Mouse (Mus musculus) Muller cell, postnatal 12 days (primary cell): ENCODE data around the gene Zfp867.
A peak's percentile ranks its signal among the peaks of the same experiment; 100 is the strongest.

ENCODE experiments used
- DNase-seq: peaks from one replicate; pipeline ENCODE4 v3.0.0-alpha.2; 2015; ENCODE audit errors: inconsistent ontology term

Zfp867 gene

DNA sequence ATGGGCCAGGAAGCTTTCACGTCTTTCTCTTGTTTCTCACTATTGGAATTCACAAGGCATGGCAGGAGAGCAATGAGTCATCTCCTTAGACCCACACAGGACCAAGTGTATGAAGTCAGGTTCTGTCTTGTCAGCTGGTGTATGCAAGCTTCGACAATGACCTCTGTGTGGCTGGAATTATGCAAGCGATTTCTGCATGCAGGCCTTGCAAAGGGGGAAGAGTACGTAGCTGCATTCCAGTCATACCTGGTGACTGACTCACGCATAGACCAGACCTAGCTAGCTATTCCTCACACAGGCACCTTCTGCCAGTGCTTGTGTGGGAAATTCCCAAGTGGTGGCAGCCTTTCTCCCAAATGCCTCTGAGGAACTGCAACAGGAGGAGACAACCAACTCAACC lies 13.3 kb downstream of the Zfp867 start:
- peak; percentile 99 for DNase-seq

DNA sequence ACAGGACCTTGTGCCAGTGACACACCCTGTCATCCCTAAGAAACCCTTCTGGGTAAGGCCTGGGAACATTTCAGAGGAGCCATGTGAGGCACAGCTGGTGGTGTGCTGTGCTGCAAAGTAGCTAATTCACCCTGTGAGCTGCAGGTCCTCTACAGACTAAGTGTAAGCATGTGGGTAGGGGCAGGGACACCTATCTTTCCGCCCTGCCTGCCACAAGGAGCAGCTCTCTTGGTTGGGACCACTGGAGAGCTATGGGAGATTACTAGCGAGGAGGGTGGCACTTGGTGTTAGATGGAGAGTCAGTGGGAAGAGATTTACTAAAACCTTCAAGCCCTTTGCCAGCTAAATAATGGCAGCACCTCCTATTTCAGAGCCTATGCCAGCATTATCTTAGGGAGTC lies 15.4 kb downstream of the Zfp867 start:
- no peak for DNase-seq

DNA sequence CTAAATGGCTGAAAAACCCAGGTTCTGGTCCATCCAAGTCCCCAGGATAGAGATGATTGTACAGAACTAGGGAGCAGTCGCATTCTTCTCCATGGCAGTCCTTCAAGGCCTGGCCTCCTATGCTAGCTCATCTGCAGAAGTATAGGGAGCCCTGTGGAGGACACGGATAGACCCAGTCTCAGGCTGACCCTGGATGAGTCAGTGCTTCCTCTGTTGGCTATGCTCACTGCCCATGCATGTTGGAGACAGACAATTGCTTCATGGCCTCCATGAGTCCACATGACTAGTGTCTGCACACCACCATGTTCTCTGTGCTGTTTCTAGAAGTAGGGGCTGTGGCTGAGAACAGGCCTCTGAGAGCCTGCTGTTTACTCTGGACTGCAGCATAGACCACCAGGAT lies 15.9 kb downstream of the Zfp867 start:
- no peak for DNase-seq

DNA sequence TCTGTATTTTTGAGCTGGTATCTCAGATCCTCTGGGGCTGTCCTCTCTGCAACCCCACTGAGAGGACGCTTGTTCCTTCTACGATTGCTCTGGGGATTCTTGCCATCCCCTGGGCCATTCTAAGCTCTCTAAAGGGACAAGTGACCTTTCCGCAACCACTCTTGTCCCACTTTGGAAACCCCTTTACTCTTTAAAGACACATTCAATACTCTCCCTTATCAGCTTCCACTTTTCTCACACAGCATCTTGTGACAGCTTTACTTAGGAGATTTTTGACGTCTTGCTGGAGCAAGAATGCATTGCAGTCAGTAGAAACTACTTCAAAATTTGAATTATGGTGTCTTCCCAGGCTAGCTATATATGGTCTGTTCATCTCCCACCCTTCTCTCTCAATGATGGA lies 21.2 kb downstream of the Zfp867 start, which contains the start of gene Snap47:
Gene Snap47, minus strand, starts transcription at position 101 of the 400 bp plus-strand sequence.
- DNase-seq, result no peak

DNA sequence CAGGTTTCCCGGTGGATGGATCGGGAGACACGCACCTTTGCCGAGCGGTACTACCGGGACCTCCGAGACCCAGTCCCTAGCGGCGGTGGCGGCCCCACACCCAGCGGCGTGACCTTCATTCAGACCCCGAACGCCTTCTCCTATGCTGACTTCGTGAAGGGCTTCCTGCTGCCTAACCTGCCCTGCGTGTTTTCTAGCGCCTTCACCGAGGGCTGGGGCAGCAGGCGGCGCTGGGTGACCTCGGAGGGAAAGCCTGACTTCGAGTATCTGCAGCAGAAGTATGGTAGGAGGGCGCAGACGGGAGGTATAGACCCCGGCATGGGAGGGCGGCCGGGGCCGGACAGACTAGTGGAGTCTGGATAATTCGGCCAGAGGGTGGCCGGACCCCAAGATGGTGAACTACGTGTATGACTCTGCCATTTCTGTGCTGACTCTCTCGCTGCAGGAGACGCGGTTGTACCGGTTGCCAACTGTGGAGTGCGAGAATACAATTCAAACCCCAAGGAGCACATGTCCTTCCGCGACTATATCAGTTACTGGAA lies 22.0 kb downstream of the Zfp867 start:
- DNase-seq, result no peak

DNA sequence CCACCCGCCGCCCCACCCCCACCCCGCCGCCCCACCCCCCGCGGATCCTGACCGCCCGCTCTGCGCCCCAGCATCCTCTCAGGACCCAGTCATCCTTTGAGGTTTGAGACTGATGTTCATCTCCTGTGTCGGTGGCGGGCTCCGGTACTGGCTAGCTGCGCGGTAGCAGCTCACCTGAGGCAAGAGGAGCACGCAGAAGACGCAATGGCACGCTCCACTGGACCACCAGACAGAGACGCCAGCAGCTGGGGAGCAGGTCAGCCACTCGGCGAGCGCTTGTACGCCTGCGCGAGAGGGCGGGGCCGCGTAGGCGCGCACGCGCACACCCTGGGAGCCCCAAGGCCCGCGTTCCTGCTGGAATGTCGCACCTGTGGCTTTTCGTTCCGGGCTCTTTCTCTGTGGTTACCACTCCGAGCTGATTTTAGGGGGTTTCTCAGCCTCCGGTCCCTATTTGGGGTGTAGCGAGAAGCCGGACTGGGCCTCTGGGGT lies 22.5 kb downstream of the Zfp867 start, which contains the start of gene Jmjd4:
Gene Jmjd4, plus strand, starts transcription at position 305 of the 489 bp plus-strand sequence.
- DNase-seq, result peak; percentile 95

DNA sequence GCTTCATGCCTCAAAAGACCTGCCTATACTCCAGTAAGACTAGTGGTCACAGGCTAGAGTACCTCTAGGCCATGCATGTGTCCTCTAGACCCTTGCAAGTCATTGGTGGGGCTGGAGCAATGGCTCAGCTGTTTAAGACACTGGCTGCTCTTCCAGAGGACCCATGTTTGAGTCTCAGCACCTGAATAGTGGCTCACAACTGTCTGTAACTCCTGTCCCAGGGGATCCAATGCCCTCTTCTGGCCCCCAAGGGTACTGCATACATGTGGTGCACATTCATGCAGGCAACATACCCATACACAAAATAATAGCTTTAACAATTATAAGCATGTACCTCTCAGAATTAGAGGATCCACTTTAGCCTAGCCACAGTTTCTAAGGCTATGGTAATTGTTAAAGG lies 29.2 kb downstream of the Zfp867 start:
- no peak for DNase-seq

DNA sequence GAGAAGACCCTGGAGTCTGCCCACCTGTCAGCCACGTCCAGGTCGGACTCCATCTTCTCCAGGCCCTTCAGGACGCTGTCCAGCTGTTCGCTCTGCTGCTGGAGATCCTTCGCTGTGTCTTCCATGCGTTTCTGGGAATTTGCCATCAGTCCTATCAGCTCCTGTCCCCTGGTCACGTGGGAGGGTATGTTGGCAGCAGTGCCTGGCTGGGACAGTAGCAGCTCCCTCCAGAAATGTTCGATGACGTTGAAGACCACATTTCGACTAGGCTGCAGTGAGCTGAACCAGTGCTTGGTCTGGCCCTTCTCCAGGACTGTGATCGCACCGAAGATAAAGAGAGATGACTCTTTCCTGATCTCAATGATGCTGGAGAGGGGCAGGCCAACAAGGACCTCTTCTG lies 34.3 kb downstream of the Zfp867 start:
- no peak for DNase-seq

DNA sequence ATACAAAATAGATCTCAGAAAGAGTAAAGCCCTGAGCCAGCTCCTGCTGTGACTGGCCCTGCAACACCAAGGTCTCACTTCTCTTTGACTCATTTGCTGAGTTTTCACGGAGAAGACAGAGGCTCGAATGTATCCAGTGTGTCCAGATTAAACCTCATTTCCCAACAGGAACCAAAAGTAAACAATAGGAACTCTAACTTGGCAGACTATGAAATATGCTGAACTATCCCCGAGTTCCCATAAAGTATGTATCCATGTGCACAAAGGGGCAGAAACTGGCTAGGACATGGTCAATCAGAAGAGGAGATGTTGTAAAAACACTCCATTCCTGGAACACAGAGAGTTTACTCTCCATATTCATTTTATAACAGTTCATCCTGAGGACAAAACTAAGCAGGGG lies 40.0 kb downstream of the Zfp867 start:
- DNase-seq, result peak; percentile 69

DNA sequence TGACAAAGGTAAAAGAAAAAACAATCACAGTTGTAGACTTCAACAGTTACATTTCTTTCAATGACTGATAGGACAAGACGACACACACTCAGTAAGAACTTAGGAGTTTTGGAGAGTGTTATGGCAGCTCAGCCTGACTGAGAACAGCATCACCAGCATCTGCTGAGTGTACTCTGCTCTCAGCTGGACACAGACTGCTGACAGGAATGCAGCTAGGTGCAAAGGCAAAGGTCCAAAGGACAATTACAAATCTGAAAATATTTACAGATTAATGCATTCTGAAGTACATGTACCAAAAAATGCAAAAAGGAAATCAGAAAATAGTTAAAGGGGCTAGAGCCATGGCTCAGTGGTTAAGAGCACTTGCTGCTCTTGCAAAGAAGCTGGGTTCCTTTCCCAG lies 42.3 kb downstream of the Zfp867 start:
- no peak for DNase-seq

DNA sequence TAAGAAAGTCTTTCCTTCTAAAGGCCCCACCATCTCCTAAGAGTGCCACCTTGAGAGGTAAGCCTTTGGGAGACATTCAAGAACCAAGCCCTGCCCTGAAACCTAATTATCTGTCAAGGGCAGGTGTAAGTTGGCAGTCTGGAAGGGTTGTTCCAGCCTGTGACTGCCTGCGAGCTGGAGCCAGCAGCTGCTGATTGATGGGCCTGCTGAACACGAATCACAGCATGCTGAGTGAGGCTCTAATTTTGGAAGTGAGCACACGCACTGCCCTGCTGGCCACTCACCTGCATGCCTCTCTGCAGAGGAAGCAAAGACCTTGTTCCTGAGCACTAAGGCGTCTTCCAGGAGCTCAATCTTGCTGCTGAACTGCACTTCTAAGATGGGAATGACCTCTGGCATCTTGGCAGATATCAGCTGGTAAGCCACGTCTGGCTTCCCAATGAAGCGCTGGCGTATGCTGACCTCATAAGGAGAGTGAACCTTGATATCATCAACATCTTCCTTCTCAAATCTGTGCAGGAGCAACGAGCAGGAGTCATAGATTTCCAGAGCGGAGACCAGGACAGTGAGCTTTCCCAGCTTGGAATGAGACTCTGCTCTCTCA lies 44.1 kb downstream of the Zfp867 start:
- DNase-seq, result no peak

DNA sequence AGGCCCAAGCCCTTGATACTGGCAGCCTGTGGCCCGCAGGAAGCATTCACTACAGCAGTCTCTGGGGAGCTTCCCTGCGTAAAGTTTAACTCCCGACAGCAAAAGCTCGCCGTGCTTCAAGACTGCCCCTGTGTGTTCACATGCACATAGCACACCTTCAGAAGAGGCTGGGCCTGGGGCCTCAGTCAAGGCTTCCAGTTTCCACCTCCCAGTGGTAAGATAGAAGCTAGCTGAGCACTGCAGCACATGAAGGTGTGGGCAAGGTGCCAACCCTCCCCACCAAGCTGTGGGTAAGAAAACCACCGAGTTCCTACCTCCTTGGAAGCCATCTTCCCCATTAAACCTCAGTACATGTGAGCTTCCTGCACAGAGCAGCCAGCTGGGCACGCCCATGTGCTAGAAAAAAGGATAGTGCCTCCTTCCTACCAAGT lies 46.6 kb downstream of the Zfp867 start:
- DNase-seq, result no peak

DNA sequence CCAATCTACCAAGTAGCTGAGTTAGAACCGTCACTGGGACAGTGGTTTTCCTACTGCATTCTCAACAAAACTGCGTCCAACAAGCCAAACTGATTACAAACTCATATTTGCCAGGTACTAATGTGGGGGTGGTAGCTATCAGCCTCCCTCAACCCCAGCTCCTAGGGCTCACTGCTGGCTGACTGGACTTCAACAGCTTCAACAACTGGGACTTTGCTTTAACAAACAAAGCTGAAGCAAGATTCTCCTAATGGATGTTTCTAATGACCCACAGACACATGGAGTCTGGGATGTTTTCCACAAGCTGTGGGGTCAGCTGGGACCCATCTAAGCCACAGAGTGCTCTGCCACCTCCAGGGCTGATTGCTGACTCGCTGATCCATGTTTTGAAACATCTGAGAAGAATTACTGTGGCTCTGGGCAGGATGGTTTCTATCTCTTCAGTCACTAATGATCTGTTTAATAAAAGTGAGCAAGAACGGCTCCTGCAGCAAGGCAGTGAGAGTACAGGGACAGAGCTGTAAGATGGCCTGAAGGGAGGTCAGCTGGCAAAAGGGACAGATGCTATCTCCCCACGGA lies 49.2 kb downstream of the Zfp867 start:
- DNase-seq, result peak; percentile 68

DNA sequence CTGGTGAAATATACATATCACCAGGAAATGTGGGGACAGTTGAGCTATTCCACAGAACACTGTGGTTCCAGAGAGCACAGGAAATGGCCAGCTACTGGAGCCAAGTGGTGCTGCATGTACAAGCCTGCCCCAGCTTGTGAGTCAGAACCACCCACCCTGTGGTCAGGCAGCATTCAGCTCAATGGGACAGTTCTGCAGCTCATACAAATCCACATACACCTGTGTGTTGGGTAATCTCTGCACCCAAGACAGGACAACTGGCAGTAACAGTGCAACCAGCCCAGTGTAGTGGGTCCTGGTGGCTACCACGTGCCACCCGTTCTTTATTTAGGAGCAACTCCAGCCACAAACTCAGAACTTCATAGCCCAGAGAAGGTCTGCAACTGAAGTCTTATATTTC lies 50.3 kb downstream of the Zfp867 start:
- DNase-seq, result peak; percentile 50

DNA sequence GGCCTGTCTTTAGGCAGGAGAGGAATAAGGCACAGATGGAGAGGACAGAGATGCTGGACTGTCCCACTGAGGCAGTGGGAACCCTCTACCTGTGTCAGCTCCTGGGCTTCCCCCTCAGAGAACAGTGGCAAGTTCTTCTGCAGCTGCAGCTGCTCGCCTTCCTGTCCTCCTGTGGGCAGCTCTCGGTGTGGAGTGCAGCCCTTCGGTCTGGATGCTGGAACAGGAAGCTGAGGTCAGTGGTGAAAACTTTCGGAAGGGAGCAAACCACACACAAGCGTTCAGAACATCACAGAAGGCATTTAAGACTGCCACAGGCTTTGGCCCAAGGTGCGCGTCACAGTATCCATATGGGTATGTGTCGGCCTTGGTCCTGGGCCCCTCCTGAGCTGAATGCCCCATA lies 50.8 kb downstream of the Zfp867 start:
- DNase-seq, result no peak

DNA sequence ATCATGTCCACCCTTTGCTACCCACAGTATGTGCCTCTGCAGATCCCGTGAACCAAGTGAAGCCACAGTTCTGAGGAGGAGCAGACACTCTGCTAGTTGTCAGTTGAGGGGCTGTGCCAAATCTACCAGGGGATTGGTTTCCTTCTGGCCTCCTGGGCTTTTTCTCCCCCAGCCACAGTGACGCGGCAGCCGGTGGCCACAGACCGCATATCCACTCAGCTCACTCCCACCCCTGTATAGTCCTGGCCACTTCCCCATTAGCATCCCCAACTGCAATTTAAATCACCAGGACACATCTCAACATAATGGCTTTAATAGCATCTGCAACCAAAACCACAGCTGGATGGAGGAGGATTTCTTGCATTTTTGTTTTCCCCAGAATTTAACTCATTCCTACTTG lies 53.6 kb downstream of the Zfp867 start:
- no peak for DNase-seq

DNA sequence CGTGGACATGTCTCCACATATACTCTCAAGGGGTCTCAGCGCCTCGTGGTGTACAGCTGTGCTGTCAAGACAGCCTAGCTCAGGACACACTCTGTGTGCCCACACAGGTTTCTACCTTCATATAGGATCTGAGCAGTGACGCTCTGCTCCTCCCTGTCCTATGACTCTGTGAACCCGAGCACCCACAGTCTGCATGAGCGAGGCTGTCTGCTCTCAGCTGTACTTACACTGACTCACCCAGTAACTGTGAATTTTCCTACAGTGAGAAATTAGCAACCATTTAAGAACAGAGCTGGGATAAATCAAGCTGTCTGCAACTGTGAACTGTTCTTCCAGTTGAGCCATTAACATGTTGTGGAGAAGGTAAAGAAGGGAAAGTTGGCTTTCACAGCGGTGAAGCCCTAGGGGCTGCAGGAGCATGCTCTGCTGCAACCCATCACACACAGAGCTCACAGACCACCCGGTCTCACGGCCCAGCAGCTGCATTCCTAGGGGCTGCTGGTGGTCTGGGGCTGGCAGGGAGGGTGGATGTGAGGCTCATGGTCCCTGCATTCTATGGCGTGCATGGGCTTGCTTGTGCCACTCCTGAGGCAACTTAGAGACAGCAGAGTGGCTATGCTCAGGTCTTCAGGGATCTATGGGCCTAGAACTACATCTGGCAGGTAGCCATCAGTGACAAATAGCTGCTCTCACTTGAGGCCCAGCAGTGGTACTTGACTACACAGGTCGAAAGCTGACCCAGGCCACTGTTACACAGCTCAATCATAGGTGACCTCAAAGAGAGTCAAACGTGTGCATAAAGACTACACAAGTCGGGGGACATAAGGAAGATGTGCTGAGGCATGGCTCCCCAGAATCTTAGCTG lies 59.0 kb downstream of the Zfp867 start:
- no peak for DNase-seq

DNA sequence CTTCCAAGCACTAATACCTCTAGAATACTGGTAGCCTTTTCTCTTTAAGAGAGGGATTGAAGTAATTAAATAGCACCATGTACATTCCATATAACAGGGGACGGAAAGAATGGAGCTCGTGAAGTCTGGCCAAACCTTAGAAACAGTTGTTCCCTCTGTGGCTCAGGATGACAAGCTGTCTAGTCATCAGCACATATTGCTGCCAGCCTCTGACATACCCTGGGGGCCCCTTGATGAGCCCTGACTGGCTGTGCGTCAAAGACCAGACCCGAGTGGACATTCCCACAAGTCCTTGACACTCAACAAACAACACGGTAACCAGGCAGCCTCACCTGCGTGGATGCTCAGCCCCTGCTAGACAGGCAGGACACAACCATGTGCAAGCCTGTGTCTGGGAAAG lies 60.2 kb downstream of the Zfp867 start:
- DNase-seq, result peak; percentile 92
